Comparison of ENCODE assay signal across 17 mouse cellular contexts in the genomic region with DNA sequence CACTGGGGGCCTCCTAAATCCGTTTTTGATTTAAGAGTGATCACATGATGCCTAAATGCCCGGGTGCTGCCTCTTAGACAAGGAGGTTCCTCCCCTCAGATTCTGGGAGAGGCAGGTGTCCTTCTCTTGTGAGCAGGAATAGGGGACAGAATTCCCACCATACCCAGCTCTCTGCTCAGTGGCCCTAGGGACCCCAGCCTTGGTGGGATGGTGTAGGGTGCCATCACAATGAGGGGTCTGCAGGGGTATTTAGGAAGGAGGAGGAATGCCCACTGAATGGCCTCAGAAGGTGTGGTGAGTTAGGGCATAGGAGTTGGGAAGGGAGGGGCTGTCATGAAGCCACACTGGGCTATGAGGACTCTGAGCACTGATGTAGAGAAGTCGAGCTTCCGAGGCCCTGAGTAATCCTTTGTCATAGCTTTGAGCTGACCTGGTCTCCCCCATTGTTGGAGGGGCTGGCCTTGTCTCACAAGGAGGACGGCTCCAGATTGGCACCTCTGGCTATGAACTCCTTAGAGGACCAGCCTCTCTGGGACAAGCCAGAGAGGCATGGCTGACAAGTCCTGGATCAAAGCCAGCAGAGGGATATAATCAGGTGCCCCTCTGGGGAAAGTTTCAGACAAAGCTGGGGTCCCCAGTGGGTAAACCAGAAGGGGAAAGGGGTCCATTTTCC. TPM values are rescaled to one million over a fixed set of nuclear protein-coding genes. Genes with fewer than 3 reads are reported as not detected.
DNase-seq lines count a peak whose midpoint lies in the region; ATAC-seq lines count a peak whose summit lies in the region.
"Had no signal": no experiment of that assay in that cellular context is flagged by ENCODE, and none has a peak within 500 bp of the region (broad histone marks: within the 10 kb centered on the region; RNA-seq: fewer than 3 reads in every experiment).

No protein-coding gene starts in this region.

- H3K4me3 ChIP-seq in hindbrain, embryonic 14.5 days (replicated peaks; ENCODE audit: low read length), result no peak overlapping the region
- H3K4me3 ChIP-seq in hindbrain, embryonic 10.5 days, result no peak overlapping the region
- no peak overlapping the region for H3K4me3 ChIP-seq in forebrain, embryonic 15.5 days
- H3K4me3 ChIP-seq: embryonic facial prominence, embryonic 12.5 days had no signal

- H3K27me3 ChIP-seq in hindbrain, embryonic 14.5 days (ENCODE audit: control insufficient read depth, insufficient read depth, low read length), result no peaks in the 10 kb centered on the region
- H3K27me3 ChIP-seq in hindbrain, embryonic 10.5 days (ENCODE audit: insufficient read depth, poor library complexity, severe bottlenecking), result no peaks in the 10 kb centered on the region
- no peaks in the 10 kb centered on the region for H3K27me3 ChIP-seq in forebrain, embryonic 15.5 days
- H3K27me3 ChIP-seq: embryonic facial prominence, embryonic 12.5 days had no signal

- H3K9me3 ChIP-seq in hindbrain, embryonic 14.5 days (ENCODE audit: control insufficient read depth, low read length), result no peaks in the 10 kb centered on the region
- H3K9me3 ChIP-seq in hindbrain, embryonic 10.5 days, result no peaks in the 10 kb centered on the region
- no peaks in the 10 kb centered on the region for H3K9me3 ChIP-seq in forebrain, embryonic 15.5 days
- H3K9me3 ChIP-seq: embryonic facial prominence, embryonic 12.5 days had no signal

- no peaks in the 10 kb centered on the region for H3K36me3 ChIP-seq in hindbrain, embryonic 14.5 days (replicated peaks; ENCODE audit: control insufficient read depth, insufficient read depth)
- no peaks in the 10 kb centered on the region for H3K36me3 ChIP-seq in hindbrain, embryonic 10.5 days
- no peaks in the 10 kb centered on the region for H3K36me3 ChIP-seq in forebrain, embryonic 15.5 days
- H3K36me3 ChIP-seq: embryonic facial prominence, embryonic 12.5 days had no signal

- WGBS in hindbrain, embryonic 14.5 days, result 54% methylated on average over 5 of the region's 5 CpGs
- WGBS in hindbrain, embryonic 10.5 days, result 64% methylated on average over 5 of the region's 5 CpGs
- WGBS in forebrain, embryonic 15.5 days, result 28% methylated on average over 5 of the region's 5 CpGs

- H3K4me2 ChIP-seq in hindbrain, embryonic 14.5 days (replicated peaks), result no peak overlapping the region
- no peak overlapping the region for H3K4me2 ChIP-seq in forebrain, embryonic 15.5 days (replicated peaks)
- H3K4me2 ChIP-seq: embryonic facial prominence, embryonic 12.5 days; heart, embryonic 11.5 days had no signal

- H3K9ac ChIP-seq in hindbrain, embryonic 14.5 days, result no peak overlapping the region
- H3K9ac ChIP-seq in forebrain, embryonic 15.5 days (replicated peaks), result no peak overlapping the region
- H3K9ac ChIP-seq: embryonic facial prominence, embryonic 12.5 days had no signal

- H3K27ac ChIP-seq in hindbrain, embryonic 14.5 days, result no peak overlapping the region
- no peak overlapping the region for H3K27ac ChIP-seq in hindbrain, embryonic 10.5 days
- H3K27ac ChIP-seq in forebrain, embryonic 15.5 days (replicated peaks), result peak overlapping the region; percentile 69; the same call in 1 of the 2 replicates
- H3K27ac ChIP-seq: embryonic facial prominence, embryonic 12.5 days had no signal

- no peak for ATAC-seq in hindbrain, embryonic 14.5 days (ENCODE audit: low FRiP score)
- peak; percentile 66 for ATAC-seq in forebrain, embryonic 15.5 days (replicated peaks)
- ATAC-seq: intestine, embryonic 16.5 days had no signal

- DNase-seq in hindbrain, embryonic 14.5 days (ENCODE audit: low spot score), result peak; percentile 26
- DNase-seq in hindbrain, embryonic 10.5 days (ENCODE audit: low spot score), result no peak
- DNase-seq in retina, postnatal 1 day, result peak; percentile 39
- DNase-seq in retina, embryonic 14.5 days (ENCODE audit: low spot score), result no peak
- no peak for DNase-seq in spleen, adult 18-20 months
- DNase-seq in adrenal gland, postnatal 36 days, result no peak
- DNase-seq: kidney, postnatal 25 days; lung, postnatal 14 days; right cerebral cortex, postnatal 25 days had no signal

- H3K4me1 ChIP-seq in hindbrain, embryonic 14.5 days (replicated peaks; ENCODE audit: control insufficient read depth, insufficient read depth, low read length), result peaks cover 25% of the 10 kb centered on the region; the same call in 1 of the 2 replicates
- H3K4me1 ChIP-seq in hindbrain, embryonic 10.5 days (replicated peaks), result peaks cover 16% of the 10 kb centered on the region
- H3K4me1 ChIP-seq in forebrain, embryonic 15.5 days, result peaks cover 25% of the 10 kb centered on the region

RNA-seq across cellular contexts. Expression of a gene that starts 4.0 kb away (rescaled TPM):
- polyA plus RNA-seq in hindbrain, embryonic 14.5 days (2014; fragmentation: Nextera tagmentation; extraction: Ambion mirVana), result 3.6 and 6.5 TPM in 2 replicates
- 0.60 and 2.3 TPM in 2 replicates for polyA plus RNA-seq in hindbrain, embryonic 10.5 days (2016; fragmentation: Nextera tagmentation; extraction: Ambion mirVana)
- polyA plus RNA-seq in forebrain, embryonic 15.5 days (2015; fragmentation: Nextera tagmentation; extraction: Ambion mirVana), result 5.8 and 12.2 TPM in 2 replicates
- 10 to 100 TPM; 45.2 to 72.8 TPM for total RNA-seq in adrenal gland, postnatal 36 days (2021)
- total RNA-seq: monocyte, adult 5-6 weeks had no signal

RNA-seq across cellular contexts. Expression of a gene that starts 43.9 kb away (rescaled TPM):
- not detected in 2 replicates for polyA plus RNA-seq in hindbrain, embryonic 14.5 days (2014; fragmentation: Nextera tagmentation; extraction: Ambion mirVana)
- polyA plus RNA-seq in hindbrain, embryonic 10.5 days (2016; fragmentation: Nextera tagmentation; extraction: Ambion mirVana), result not detected in 2 replicates
- not detected in 2 replicates for polyA plus RNA-seq in forebrain, embryonic 15.5 days (2015; fragmentation: Nextera tagmentation; extraction: Ambion mirVana)
- not detected for total RNA-seq in adrenal gland, postnatal 36 days (2021)
- total RNA-seq: layer of hippocampus, postnatal 25 days; monocyte, adult 5-6 weeks had no signal
- polyA plus RNA-seq: embryonic facial prominence, embryonic 12.5 days; heart, embryonic 11.5 days; liver, adult 2 months; urinary bladder, adult 2 months had no signal

Comparison
In these comparisons a context has a peak if more than half of its experiments do, and no peak if none do; other contexts are left out.
1. DNase-seq: peak in hindbrain, embryonic 14.5 days (single experiment) and retina, postnatal 1 day (single experiment); none in hindbrain, embryonic 10.5 days (single experiment), retina, embryonic 14.5 days (single experiment), spleen, adult 18-20 months (0 of 2) and adrenal gland, postnatal 36 days (0 of 2).